Mouse (Mus musculus) lung, postnatal 0 days (tissue): Measurements from ENCODE around the gene F5. TPM values are rescaled to one million over a fixed set of nuclear protein-coding genes. Genes with fewer than 3 reads are reported as not detected.

Experiments
- ATAC-seq: fragments of 200-750 bp; cut with Nextera tagmentation; 2 replicates; pipeline ENCODE4 v1.8.0; 2017; ENCODE audit warnings: moderate library complexity
- DNase-seq: peaks from one replicate; pipeline ENCODE4 v3.0.0-alpha.2; 2016; ENCODE audit warnings: low spot score
- H3K27ac ChIP-seq: fragments of 300-500 bp; sonication (generic); 2 replicates; pipeline ENCODE4 v1.5.1; 2014; ENCODE audit warnings: antibody characterized with exemption, mild to moderate bottlenecking, low read length, mixed read lengths
- H3K27me3 ChIP-seq: fragments of 300-500 bp; sonication (generic); replicated peaks from 2 replicates; pipeline ENCODE4 v1.6.1; 2014; ENCODE audit warnings: low read length, mixed read lengths; ENCODE audit not compliant: insufficient read depth
- H3K36me3 ChIP-seq: fragments of 300-500 bp; sonication (generic); 2 replicates; pipeline ENCODE4 v1.6.1; 2014; ENCODE audit warnings: low read length, mixed read lengths; ENCODE audit not compliant: insufficient read depth
- H3K4me1 ChIP-seq: fragments of 300-500 bp; sonication (generic); 2 replicates; pipeline ENCODE4 v1.6.1; 2014; ENCODE audit warnings: antibody characterized with exemption, low read depth, low read length, mixed read lengths; ENCODE audit not compliant: insufficient read depth
- H3K4me2 ChIP-seq: fragments of 300-500 bp; sonication (generic); replicated peaks from 2 replicates; pipeline ENCODE4 v1.6.1; 2014; ENCODE audit warnings: low read depth, mild to moderate bottlenecking, low read length, moderate library complexity, mixed read lengths
- H3K4me3 ChIP-seq: fragments of 300-500 bp; sonication (generic); 2 replicates; pipeline ENCODE4 v1.5.1; 2014; ENCODE audit warnings: low read depth, low read length
- H3K9ac ChIP-seq: fragments of 300-500 bp; sonication (generic); replicated peaks from 2 replicates; pipeline ENCODE4 v1.6.1; 2014; ENCODE audit warnings: low read depth, mild to moderate bottlenecking
- H3K9me3 ChIP-seq: fragments of 300-500 bp; sonication (generic); 2 replicates; pipeline ENCODE4 v1.6.1; 2016; ENCODE audit warnings: low read length, mixed read lengths
- CTCF ChIP-seq: IDR thresholded peaks from 2 replicates; pipeline ENCODE4 v1.5.1; 2016; ENCODE audit warnings: antibody characterized with exemption, mild to moderate bottlenecking
- EP300 ChIP-seq: IDR thresholded peaks from 2 replicates; pipeline ENCODE4 v1.6.1; 2016; ENCODE audit warnings: antibody characterized with exemption, mild to moderate bottlenecking, control low read depth
- WGBS: fragments of 180-500 bp; shearing (Covaris S2); extraction: QIAGEN DNeasy Blood & Tissue Kit; methylation state at CpG from one replicate; pipeline ENCODE4 v1.1.7; 2014; 5-methylcytosine and 5-hydroxymethylcytosine counted together
- polyA plus RNA-seq: library from polyadenylated mRNA; unstranded; fragments of >200 nt; fragmentation: Nextera tagmentation; extraction: Ambion mirVana; gene quantifications from 2 replicates; pipeline ENCODE4 v1.2.1, GENCODE M21; 2015

The F5 gene
- polyA plus RNA-seq, 1 experiment from 2014 or later = 0.33 TPM

DNA sequence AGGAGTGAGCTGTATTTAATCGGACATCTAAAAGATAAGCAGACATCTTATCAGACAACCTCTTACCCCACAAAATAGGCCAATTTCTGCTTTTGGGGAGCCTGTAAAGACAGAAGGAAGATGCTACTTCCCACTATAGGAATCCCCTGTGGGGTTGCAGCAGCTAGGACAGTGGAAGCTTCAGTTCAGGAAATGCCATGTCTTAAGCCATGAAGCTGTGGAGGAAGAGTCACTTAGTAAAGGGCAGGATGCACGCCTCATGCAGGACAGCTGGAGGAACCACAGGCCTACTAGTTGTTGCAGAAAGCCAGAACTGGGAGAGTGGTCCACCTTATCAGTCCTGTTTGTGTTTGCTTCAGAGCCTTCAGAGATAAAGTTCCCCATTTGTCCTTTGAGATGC lies 18.8 kb downstream of the F5 start:
- Histone ChIP-seq H3K27me3 (no peaks in the 10 kb centered on the region), H3K4me1 (no peaks in the 10 kb centered on the region), H3K9me3 (no peaks in the 10 kb centered on the region), H3K4me2 (no peak overlapping the region), H3K27ac (no peak overlapping the region), H3K4me3 (no peak overlapping the region), H3K9ac (no peak overlapping the region), H3K36me3 (no peaks in the 10 kb centered on the region)
- TF ChIP-seq EP300 (no peak), CTCF (no peak)
- ATAC-seq = no peak
- no peak for DNase-seq
- WGBS = 55% methylated on average over 2 of the region's 2 CpGs

DNA sequence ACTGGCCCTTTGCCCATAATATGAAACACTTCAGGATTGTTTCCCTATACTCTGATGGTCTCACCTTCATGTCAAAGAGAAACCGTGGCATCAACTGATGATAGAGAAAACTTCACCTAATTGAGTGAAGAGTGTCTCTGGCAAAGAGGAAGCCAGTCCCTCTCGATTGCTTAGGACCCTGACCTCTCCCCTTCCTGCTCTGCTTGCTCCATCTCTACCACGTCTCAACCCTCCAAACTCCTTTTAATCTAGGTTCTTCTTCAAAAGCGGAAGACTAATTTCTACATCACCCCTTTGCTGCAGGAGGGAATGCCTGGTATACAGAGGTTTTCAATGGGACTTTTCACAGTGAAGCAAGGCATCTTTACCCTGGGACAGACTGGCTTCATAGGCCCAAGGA lies 21.5 kb downstream of the F5 start:
- ATAC-seq (no peak), DNase-seq (no peak)
- H3K4me2 ChIP-seq = no peak overlapping the region
- WGBS = 69% methylated on average over 4 of the region's 4 CpGs
- no peaks in the 10 kb centered on the region for H3K4me1 ChIP-seq
- no peaks in the 10 kb centered on the region for H3K36me3 ChIP-seq
- H3K9me3 ChIP-seq = no peaks in the 10 kb centered on the region
- H3K4me3 ChIP-seq = no peak overlapping the region
- H3K27me3 ChIP-seq = no peaks in the 10 kb centered on the region
- TF ChIP-seq EP300 = no peak
- no peak for TF ChIP-seq CTCF
- H3K9ac ChIP-seq = no peak overlapping the region
- H3K27ac ChIP-seq = no peak overlapping the region

GRCm38 (mm10) chr1:164176856-164177255 lies 25.2 kb downstream of the F5 start:
- Histone ChIP-seq H3K4me1 (no peaks in the 10 kb centered on the region), H3K4me3 (no peak overlapping the region), H3K27me3 (no peaks in the 10 kb centered on the region), H3K36me3 (no peaks in the 10 kb centered on the region), H3K4me2 (no peak overlapping the region), H3K27ac (no peak overlapping the region), H3K9ac (no peak overlapping the region), H3K9me3 (no peaks in the 10 kb centered on the region)
- DNase-seq = no peak
- TF ChIP-seq EP300 (no peak), CTCF (no peak)
- no peak for ATAC-seq

DNA sequence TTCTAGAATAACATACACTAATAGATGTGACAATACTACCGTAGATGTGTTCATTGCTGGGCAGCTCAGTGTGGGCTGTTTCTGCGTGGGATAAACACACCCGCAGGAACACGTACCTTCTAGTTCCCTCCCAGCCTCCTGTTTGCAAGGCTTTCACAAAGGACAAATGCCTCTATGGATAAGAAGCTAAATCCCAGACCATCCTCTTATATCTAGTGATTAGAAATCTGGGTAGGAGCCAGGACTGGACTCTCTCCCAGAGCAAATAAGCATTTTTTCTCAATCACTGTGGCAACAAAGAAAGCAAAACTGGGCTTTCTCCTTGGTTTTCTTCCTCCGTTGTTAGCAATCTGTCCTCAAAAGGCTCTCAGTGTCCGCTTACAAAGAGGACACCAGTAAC lies 26.8 kb downstream of the F5 start:
- no peaks in the 10 kb centered on the region for H3K9me3 ChIP-seq
- H3K4me1 ChIP-seq = no peaks in the 10 kb centered on the region
- WGBS = 66% methylated on average over 6 of the region's 6 CpGs
- no peak overlapping the region for H3K27ac ChIP-seq
- no peak overlapping the region for H3K9ac ChIP-seq
- H3K27me3 ChIP-seq = no peaks in the 10 kb centered on the region
- H3K4me2 ChIP-seq = no peak overlapping the region
- ATAC-seq = no peak
- no peak for TF ChIP-seq EP300
- TF ChIP-seq CTCF = no peak
- DNase-seq = peak; percentile 29
- H3K36me3 ChIP-seq = no peaks in the 10 kb centered on the region
- no peak overlapping the region for H3K4me3 ChIP-seq

DNA sequence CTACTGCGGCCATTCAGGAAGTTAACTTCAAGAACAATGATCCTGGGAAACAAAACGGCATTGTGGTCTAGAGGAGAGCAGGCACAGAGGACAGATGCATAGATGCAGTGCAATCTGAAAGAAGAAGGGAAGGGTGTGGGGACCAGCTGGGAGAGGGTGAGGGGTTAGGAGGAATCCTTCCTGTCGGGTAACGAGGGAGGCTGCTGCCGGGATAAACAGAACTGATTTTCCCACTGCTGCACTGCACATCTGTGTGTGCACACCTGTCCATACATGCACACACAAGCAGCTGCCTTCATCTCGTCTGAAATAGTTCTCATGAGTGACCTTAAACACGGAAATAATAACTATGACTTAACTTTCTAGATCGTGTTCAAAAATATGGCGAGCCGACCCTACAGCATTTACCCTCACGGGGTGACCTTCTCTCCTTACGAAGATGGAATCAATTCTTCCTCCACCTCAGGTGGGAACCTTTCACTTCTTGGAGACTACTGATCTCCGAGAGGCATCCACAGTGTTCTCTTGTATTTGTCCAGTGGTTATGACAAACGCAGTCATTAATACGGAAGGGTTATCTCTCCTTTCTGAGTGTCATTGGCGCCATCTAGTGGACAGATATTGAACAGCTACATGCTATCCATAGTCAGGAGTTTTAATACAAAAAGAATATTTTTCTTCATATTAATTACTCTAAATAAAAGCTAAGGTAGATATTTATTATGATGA lies 32.7 kb downstream of the F5 start:
- Histone ChIP-seq H3K4me1 (no peaks in the 10 kb centered on the region), H3K27ac (no peak overlapping the region), H3K9me3 (no peaks in the 10 kb centered on the region), H3K27me3 (no peaks in the 10 kb centered on the region), H3K9ac (no peak overlapping the region), H3K4me2 (peak overlapping the region; percentile 42), H3K36me3 (no peaks in the 10 kb centered on the region), H3K4me3 (peak overlapping the region; percentile 23; the same call in 1 of the 2 replicates)
- peak; percentile 57 for ATAC-seq
- TF ChIP-seq EP300 (no peak), CTCF (peak; percentile 83)
- WGBS = 38% methylated on average over 16 of the region's 16 CpGs
- peak; percentile 78 for DNase-seq

- H3K9me3 ChIP-seq = no peaks in the 10 kb centered on the region
- ATAC-seq = no peak
- 33% methylated on average over 8 of the region's 8 CpGs for WGBS
- no peak for TF ChIP-seq CTCF
- TF ChIP-seq EP300 = no peak
- H3K9ac ChIP-seq = no peak overlapping the region
- DNase-seq = no peak
- no peaks in the 10 kb centered on the region for H3K27me3 ChIP-seq
- no peak overlapping the region for H3K4me2 ChIP-seq
- no peak overlapping the region for H3K4me3 ChIP-seq
- H3K27ac ChIP-seq = no peak overlapping the region
- no peaks in the 10 kb centered on the region for H3K36me3 ChIP-seq
- H3K4me1 ChIP-seq = no peaks in the 10 kb centered on the region
These were observed 33.2 kb downstream of the F5 start for GRCm38 (mm10) chr1:164184871-164185223.

DNA sequence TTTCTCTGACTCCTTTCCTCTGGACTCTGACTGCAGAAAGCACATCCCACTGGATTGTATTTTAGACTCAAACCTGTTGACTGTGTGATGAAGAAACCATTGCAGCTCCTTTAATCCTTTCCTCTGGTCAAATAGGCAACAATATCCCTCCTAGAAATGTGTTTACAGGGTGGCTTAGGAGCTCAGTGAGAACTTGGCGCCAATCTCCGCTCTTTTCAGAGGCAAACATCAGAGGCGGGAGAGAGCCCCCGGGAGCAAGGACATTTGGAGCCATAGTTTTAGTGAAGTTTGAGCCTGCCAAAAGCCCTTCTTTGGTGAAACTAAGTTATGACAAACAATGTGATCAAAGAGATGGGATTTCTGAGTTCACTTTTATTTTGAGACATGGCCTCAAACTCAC lies 33.7 kb downstream of the F5 start:
- 48% methylated on average over 4 of the region's 4 CpGs for WGBS
- no peaks in the 10 kb centered on the region for H3K4me1 ChIP-seq
- no peak for DNase-seq
- no peak overlapping the region for H3K9ac ChIP-seq
- H3K27me3 ChIP-seq = no peaks in the 10 kb centered on the region
- H3K27ac ChIP-seq = no peak overlapping the region
- TF ChIP-seq CTCF (no peak), EP300 (no peak)
- ATAC-seq = no peak
- H3K36me3 ChIP-seq = no peaks in the 10 kb centered on the region
- no peak overlapping the region for H3K4me2 ChIP-seq
- H3K4me3 ChIP-seq = no peak overlapping the region
- H3K9me3 ChIP-seq = no peaks in the 10 kb centered on the region
